Comparison of ENCODE assay signal across 12 mouse cellular contexts in the genomic region with DNA sequence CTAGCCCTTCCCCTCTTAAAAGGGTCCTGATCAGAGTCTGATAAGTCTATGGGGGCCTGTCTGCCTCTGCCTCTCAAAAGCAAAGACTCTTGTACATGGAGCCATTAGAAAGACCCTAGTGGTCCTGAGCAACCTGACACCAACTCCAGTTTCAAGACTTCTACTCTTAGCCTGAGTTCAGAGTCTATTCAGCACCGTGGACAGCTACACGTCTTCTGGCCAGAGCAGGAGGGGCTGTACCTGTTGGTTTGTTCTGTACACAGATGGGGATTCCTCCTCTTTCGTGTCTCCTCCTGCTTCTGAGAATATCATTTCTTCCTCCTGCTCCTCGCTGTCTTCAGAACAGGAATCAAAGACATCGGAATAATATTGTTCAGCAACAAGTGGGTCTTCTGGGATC.
A peak's percentile ranks its signal among the peaks of the same experiment; 100 is the strongest.
DNase-seq lines count a peak whose midpoint lies in the region; ATAC-seq lines count a peak whose summit lies in the region.
"Had no signal": no experiment of that assay in that cellular context is flagged by ENCODE, and none has a peak within 500 bp of the region (broad histone marks: within the 10 kb centered on the region; RNA-seq: fewer than 3 reads in every experiment).

No protein-coding gene starts in this region.

- no peak overlapping the region for H3K27ac ChIP-seq in forebrain, embryonic 10.5 days
- H3K27ac ChIP-seq in forebrain, embryonic 15.5 days (replicated peaks) = no peak overlapping the region
- H3K27ac ChIP-seq: embryonic facial prominence, embryonic 15.5 days; liver, embryonic 14.5 days; neural tube, embryonic 13.5 days had no signal

- ATAC-seq in forebrain, embryonic 15.5 days (replicated peaks) = no peak

- no peak overlapping the region for H3K4me3 ChIP-seq in forebrain, embryonic 10.5 days
- H3K4me3 ChIP-seq in forebrain, embryonic 15.5 days = no peak overlapping the region
- H3K4me3 ChIP-seq: embryonic facial prominence, embryonic 15.5 days; neural tube, embryonic 13.5 days had no signal

- whole genome bisulfite sequencing in forebrain, embryonic 10.5 days = 39% methylated on average over 5 of the region's 5 CpGs
- 34% methylated on average over 5 of the region's 5 CpGs for WGBS in forebrain, embryonic 15.5 days

- H3K9ac ChIP-seq in forebrain, embryonic 15.5 days (replicated peaks) = no peak overlapping the region
- H3K9ac ChIP-seq: embryonic facial prominence, embryonic 15.5 days; liver, embryonic 14.5 days; neural tube, embryonic 13.5 days had no signal

- H3K36me3 ChIP-seq in forebrain, embryonic 10.5 days (replicated peaks) = no peaks in the 10 kb centered on the region
- no peaks in the 10 kb centered on the region for H3K36me3 ChIP-seq in forebrain, embryonic 15.5 days
- H3K36me3 ChIP-seq: embryonic facial prominence, embryonic 15.5 days; neural tube, embryonic 13.5 days had no signal

- peak; percentile 22 for DNase-seq in forebrain, embryonic 10.5 days (ENCODE audit: extremely low spot score, low spot score)
- peak; percentile 10 for DNase-seq in lung, postnatal 14 days
- DNase-seq in lung, postnatal 4 days = no peak
- DNase-seq in WW6 (ENCODE audit: low read depth, low spot score) = peak; percentile 26
- DNase-seq in kidney, postnatal 36 days = peak; percentile 12 to 70
- no peak for DNase-seq in left cerebral cortex, postnatal 25 days (ENCODE audit: low spot score in 2 of 2)
- DNase-seq in cerebellum, adult 18-20 months = no peak
- DNase-seq: adrenal gland, adult 8-10 months had no signal

- peaks cover 4% of the 10 kb centered on the region; the same call in 1 of the 2 replicates for H3K9me3 ChIP-seq in forebrain, embryonic 10.5 days
- no peaks in the 10 kb centered on the region for H3K9me3 ChIP-seq in forebrain, embryonic 15.5 days
- H3K9me3 ChIP-seq: embryonic facial prominence, embryonic 15.5 days; neural tube, embryonic 13.5 days had no signal

- intact Hi-C loops in left cerebral cortex, postnatal 25 days (cut with DNase I) = no loop called here

- H3K4me2 ChIP-seq in forebrain, embryonic 15.5 days (replicated peaks) = no peak overlapping the region
- H3K4me2 ChIP-seq: embryonic facial prominence, embryonic 15.5 days; neural tube, embryonic 13.5 days had no signal

- H3K27me3 ChIP-seq in forebrain, embryonic 10.5 days (ENCODE audit: poor library complexity, severe bottlenecking) = no peaks in the 10 kb centered on the region
- H3K27me3 ChIP-seq in forebrain, embryonic 15.5 days = no peaks in the 10 kb centered on the region
- H3K27me3 ChIP-seq: embryonic facial prominence, embryonic 15.5 days; neural tube, embryonic 13.5 days had no signal

- no peaks in the 10 kb centered on the region for H3K4me1 ChIP-seq in forebrain, embryonic 10.5 days
- H3K4me1 ChIP-seq in forebrain, embryonic 15.5 days = no peaks in the 10 kb centered on the region
- H3K4me1 ChIP-seq: embryonic facial prominence, embryonic 15.5 days; neural tube, embryonic 13.5 days had no signal

Comparison
In these comparisons a context has a peak if more than half of its experiments do, and no peak if none do; other contexts are left out.
1. DNase-seq: peak in forebrain, embryonic 10.5 days (single experiment), lung, postnatal 14 days (single experiment), WW6 (single experiment) and kidney, postnatal 36 days (2 of 2); none in lung, postnatal 4 days (0 of 2), left cerebral cortex, postnatal 25 days (0 of 2) and cerebellum, adult 18-20 months (0 of 2).